Mouse (Mus musculus): ENCODE measurements around the gene Vezt. TPM values are rescaled to one million over a fixed set of nuclear protein-coding genes. Genes with fewer than 3 reads are reported as not detected.

The Vezt gene
- polyA plus RNA-seq, 1 experiment from 2014 or later: 23.4 TPM

DNA sequence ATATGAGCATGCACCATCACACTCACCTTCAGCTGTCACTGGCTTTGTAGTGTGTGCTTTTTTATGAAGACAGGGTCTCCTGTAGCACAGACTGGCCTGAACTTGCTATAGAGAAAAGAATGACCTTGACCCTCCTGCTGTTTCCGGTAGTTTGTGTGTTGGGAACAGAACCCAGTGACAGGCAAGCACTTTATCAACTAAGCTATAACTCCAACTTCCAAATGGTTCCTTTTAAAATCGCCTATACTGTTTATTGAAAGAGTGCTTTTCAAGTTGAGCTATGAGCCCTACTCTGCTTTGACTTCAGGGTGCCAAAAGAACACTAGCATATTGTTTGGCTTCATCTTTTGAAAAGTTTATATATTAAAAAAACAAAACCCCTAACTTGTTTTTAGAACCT is 24.6 kb downstream of the Vezt start:
- ATAC-seq (no peak), DNase-seq (ENCODE audit: low read depth, low spot score) (no peak)
- TF ChIP-seq CTCF (IDR thresholded peaks at IDR 0.05): no peak
- in situ Hi-C loops (cut with MboI; ENCODE audit: low pct_unique_long_range_greater_than_20kb): no loop called here
- ChIA-PET CTCF (interaction anchor here (1.2 to 4.0 kb wide), 2 partner anchors 8 to 25 kb away, joined by 5 to 23 read pairs; partner anchors contain the start of genes Fgd6 and Vezt), POLR2A (no interaction called here)
- no peaks in the 10 kb centered on the region for H3K27me3 ChIP-seq

DNA sequence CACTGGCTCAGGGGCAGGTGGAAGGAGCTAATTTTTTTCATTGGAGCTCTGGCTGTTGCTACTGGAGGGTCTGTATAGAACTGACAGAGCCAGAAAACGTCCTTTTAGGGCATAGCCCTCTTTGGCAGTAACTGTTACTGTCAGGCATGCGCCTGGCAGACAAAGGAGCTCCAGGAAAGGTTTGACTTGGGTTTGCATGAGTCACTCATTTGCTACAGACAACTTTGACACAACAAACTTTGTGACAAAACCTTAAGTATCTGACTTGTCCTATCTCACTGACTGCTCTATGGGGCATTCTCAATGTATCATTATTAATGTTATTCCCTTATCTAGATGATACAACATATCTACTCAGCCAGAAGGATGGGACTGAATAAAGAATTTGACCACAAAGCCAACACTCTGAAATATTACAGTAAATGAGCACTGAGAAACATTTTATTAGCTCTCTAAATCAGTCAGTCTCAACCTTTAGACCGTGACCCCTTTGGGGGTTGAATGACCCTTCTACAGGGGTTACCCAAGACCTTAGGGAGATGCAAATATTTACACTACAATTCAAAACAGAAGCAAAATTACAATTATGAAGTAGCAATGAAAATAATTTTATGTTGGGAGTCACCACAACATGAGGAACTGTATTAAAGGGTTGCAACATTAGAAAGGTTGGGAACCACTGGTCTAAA is 25.5 kb downstream of the Vezt start:
- ChIA-PET POLR2A (no interaction called here), CTCF (interaction anchor here (1.1 to 1.2 kb wide), 2 partner anchors 17 to 26 kb away, joined by 3 to 5 read pairs; partner anchors contain the start of genes Fgd6 and Vezt)
- ATAC-seq (no peak), DNase-seq (ENCODE audit: low read depth, low spot score) (no peak)
- TF ChIP-seq CTCF (IDR thresholded peaks at IDR 0.05): no peak
- H3K27me3 ChIP-seq: no peaks in the 10 kb centered on the region
- in situ Hi-C loops (cut with MboI; ENCODE audit: low pct_unique_long_range_greater_than_20kb): loop anchor here (10.0 kb wide), 1 partner anchor 105 kb away; no protein-coding TSS in a partner anchor

DNA sequence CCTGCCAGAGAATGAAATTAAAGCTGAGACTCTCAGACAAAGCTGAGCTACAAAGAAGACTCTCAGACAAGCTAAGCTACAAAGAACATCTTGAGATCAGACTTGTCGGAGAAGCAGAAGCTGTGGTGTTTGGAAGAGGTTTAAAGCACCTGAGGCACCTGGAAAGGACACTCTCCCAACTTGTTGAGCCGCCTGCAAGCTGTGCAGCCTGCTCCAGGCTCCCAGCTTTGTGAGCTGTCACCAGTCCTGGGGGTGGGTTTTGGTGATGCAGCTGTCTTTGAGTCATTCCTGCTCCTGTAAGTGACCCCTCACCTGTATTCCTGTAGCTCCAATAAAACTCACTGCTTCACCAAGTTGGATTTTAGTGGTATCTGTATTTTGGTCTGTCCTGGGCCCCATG is 27.3 kb downstream of the Vezt start:
- no peak for TF ChIP-seq CTCF (IDR thresholded peaks at IDR 0.05)
- no peak for ATAC-seq
- in situ Hi-C loops (cut with MboI; ENCODE audit: low pct_unique_long_range_greater_than_20kb): loop anchor here (10.0 kb wide), 1 partner anchor 106 kb away; no protein-coding TSS in a partner anchor
- no peaks in the 10 kb centered on the region for H3K27me3 ChIP-seq
- ChIA-PET CTCF (interaction anchor here (1.2 kb wide), 1 partner anchor 14 kb away, joined by 5 read pairs; no protein-coding TSS in a partner anchor), POLR2A (no interaction called here)
- DNase-seq (ENCODE audit: low read depth, low spot score): no peak

DNA sequence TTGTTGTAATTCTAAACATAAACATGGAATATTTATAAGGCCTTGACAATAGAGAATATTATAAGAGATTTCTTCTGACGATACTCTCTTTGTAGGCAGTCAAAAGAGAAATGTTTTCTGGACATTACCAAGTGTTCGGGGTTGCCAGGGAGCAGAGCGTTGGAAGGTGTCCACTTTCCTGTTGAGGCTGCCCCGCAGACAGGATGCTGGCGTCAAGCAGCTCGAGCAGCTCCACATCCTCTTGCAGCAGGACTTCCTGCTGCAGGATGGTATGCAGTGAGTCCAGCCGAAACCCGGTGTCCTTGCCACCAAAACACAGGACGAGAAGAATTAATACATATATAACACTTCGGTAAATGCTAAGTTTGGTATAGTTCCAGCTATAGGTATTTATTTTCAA is 35.4 kb downstream of the Vezt start:
- ChIA-PET CTCF (no interaction called here), POLR2A (no interaction called here)
- no peak for TF ChIP-seq CTCF (IDR thresholded peaks at IDR 0.05)
- no peaks in the 10 kb centered on the region for H3K27me3 ChIP-seq
- in situ Hi-C loops (cut with MboI; ENCODE audit: low pct_unique_long_range_greater_than_20kb): loop anchor here (10.0 kb wide), 1 partner anchor 115 kb away; no protein-coding TSS in a partner anchor
- no peak for DNase-seq (ENCODE audit: low read depth, low spot score)
- ATAC-seq: no peak

DNA sequence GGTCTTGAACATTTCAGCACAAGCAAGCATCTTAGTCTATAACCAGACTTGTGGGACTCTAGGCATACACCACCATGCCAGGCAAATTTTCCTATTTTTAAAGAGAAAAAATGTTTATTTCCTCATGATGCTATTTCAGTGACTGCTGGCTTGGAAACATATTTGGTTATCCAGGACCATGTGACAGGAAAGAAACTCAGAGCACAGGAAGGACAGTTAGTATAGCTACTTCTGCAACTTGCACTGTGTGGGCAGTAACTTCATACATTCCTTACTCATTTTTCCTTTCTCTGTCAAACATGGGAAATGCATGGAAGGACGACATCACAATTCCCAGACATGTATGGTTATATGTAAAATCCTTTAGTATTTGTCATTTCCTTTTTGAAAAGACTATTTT is 36.3 kb downstream of the Vezt start:
- DNase-seq (ENCODE audit: low read depth, low spot score) (no peak), ATAC-seq (no peak)
- TF ChIP-seq CTCF (IDR thresholded peaks at IDR 0.05): no peak
- POLR2A ChIA-PET: interaction anchor here (1.0 kb wide), 1 partner anchor 10 kb away, joined by 3 read pairs; no protein-coding TSS in a partner anchor
- no peaks in the 10 kb centered on the region for H3K27me3 ChIP-seq
- in situ Hi-C loops (cut with MboI; ENCODE audit: low pct_unique_long_range_greater_than_20kb): no loop called here
- CTCF ChIA-PET: interaction anchor here (1.6 kb wide), 1 partner anchor 116 kb away, joined by 4 read pairs; no protein-coding TSS in a partner anchor

DNA sequence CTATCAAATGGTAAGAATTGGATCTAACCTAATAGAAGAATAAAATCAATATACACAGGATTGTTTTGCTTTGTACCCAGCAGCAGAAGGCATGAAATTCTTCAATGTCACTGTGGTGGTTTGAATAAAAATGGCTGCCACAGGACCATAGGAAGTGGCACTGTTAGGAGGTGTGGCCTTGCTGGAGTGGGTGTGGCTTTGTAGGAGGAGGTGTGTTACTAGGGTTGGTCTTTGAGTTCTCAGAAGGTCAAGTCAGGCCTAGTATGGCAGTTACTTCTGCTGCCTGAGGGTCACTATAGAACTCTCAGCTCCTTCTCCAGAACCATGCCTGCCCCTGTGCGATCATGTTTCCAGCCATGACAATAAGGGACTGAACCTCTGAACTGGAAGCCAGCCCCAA is 40.5 kb downstream of the Vezt start:
- in situ Hi-C loops (cut with MboI; ENCODE audit: low pct_unique_long_range_greater_than_20kb): no loop called here
- ChIA-PET POLR2A (interaction anchor here (0.5 to 0.6 kb wide), 2 partner anchors 11 to 60 kb away, joined by 3 read pairs; no protein-coding TSS in a partner anchor), CTCF (interaction anchor here (1.3 kb wide), 1 partner anchor 11 kb away, joined by 3 read pairs; no protein-coding TSS in a partner anchor)
- DNase-seq (ENCODE audit: low read depth, low spot score): no peak
- no peak for TF ChIP-seq CTCF (IDR thresholded peaks at IDR 0.05)
- no peaks in the 10 kb centered on the region for H3K27me3 ChIP-seq
- ATAC-seq: no peak

DNA sequence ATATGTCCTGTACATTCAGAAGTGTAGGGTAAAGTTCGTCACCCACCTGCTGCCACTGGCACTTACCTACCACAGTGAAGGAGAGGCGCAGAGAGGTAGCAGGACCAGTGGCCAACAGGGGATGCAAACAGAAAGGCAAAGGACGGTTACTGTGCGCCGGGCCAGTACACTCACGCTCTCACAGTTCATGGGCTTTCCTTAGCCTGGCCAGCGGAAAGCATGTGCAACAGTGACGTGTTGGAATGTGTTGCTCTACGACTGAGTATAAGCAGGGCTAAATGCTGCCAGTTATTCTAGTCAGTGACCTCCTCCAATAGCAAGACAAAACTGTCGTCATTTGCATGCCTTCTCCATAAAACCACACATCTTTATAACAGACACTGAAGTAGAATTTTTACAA is 41.5 kb downstream of the Vezt start:
- DNase-seq (ENCODE audit: low read depth, low spot score) (no peak), ATAC-seq (no peak)
- CTCF ChIA-PET: no interaction called here
- TF ChIP-seq CTCF (IDR thresholded peaks at IDR 0.05): no peak
- POLR2A ChIA-PET: no interaction called here
- in situ Hi-C loops (cut with MboI; ENCODE audit: low pct_unique_long_range_greater_than_20kb): no loop called here
- H3K27me3 ChIP-seq: no peaks in the 10 kb centered on the region

DNA sequence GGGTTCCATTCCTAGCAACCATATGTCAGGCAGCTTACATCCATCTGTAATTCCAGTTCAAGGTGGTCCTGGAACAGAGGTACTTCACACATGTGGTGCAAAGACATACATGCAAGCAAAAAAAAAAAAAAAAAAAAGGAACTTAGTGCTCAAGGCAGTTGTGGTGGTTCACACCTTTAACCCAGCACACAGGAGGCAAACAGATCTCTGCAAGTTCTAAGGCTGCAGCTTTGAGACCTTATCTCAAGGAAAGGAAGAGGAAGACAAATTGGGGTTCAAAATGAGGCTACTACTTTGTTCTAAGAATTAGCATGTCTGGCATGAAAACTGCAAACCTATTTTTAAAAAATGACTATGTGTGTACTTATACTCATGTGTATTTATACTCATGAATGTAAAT is 50.3 kb downstream of the Vezt start:
- ChIA-PET CTCF (interaction anchor here (1.8 kb wide), 1 partner anchor 11 kb away, joined by 3 read pairs; no protein-coding TSS in a partner anchor), POLR2A (no interaction called here)
- H3K27me3 ChIP-seq: no peaks in the 10 kb centered on the region
- no peak for DNase-seq (ENCODE audit: low read depth, low spot score)
- in situ Hi-C loops (cut with MboI; ENCODE audit: low pct_unique_long_range_greater_than_20kb): no loop called here
- no peak for TF ChIP-seq CTCF (IDR thresholded peaks at IDR 0.05)
- ATAC-seq: no peak

DNA sequence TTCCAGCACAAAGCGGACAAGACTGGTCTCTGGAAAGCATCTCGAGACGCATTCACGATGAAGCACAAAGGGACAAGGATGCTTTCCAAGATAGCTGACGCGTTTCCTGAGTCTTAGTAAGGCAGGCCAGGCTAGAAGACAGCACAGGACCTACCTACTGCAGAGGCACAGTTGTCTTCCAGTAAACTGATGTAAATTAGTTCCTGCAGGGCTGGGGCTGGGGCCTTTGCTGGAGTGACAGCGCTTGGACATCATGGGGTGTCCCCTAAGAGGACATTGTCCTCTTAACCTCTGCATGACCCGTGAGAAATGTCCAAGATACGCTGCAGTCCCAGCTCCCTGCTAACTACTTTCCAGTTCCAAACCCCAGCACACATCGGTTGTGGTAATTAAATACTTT is 66.3 kb downstream of the Vezt start:
- in situ Hi-C loops (cut with MboI; ENCODE audit: low pct_unique_long_range_greater_than_20kb): no loop called here
- no peak for TF ChIP-seq CTCF (IDR thresholded peaks at IDR 0.05)
- ChIA-PET CTCF (no interaction called here), POLR2A (no interaction called here)
- DNase-seq (ENCODE audit: low read depth, low spot score): no peak
- no peak for ATAC-seq
- H3K27me3 ChIP-seq: no peaks in the 10 kb centered on the region

DNA sequence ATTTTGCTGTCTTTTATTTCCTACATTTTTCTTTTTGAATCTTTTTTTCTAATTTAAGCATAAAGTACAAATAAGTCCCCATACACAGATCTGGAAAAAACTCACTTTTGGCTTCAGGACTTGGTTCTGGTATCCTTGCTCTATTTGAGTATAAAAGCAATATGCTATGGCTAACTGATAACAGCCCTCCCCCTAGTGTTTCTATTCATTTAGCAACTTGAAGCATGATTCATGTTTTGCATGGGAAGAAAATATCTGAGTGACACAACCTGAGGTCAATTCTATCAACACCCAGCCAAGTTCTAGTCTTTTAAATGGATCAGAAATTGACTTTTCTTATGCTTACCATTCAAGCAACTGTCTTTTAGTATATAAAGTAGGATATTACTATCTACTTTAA is 68.1 kb downstream of the Vezt start:
- ChIA-PET CTCF (interaction anchor here (0.6 kb wide), 1 partner anchor 138 kb away, joined by 3 read pairs; no protein-coding TSS in a partner anchor), POLR2A (no interaction called here)
- no peaks in the 10 kb centered on the region for H3K27me3 ChIP-seq
- DNase-seq (ENCODE audit: low read depth, low spot score): no peak
- ATAC-seq: no peak
- in situ Hi-C loops (cut with MboI; ENCODE audit: low pct_unique_long_range_greater_than_20kb): no loop called here
- no peak for TF ChIP-seq CTCF (IDR thresholded peaks at IDR 0.05)

DNA sequence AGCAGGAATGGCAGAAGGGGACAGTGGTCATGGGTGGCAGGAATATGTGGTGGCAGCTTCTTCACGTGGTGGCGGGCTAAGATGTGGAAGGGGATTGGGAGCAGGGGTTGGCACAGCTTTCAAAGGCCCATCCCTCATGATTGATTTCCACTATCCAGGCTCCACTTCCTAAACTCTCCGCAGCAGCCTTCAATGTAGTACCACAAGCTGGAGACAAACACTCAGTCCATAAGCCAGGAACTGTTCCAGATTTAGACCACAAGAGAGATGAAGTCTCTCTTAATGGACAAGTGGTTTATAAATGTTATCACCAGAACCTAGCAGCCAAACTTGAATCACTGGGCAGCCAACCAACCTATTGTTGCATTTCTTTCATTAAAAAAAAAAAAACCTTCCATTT is 81.6 kb downstream of the Vezt start:
- ChIA-PET POLR2A (no interaction called here), CTCF (interaction anchor here (1.5 kb wide), 1 partner anchor 8 kb away, joined by 3 read pairs; no protein-coding TSS in a partner anchor)
- TF ChIP-seq CTCF (IDR thresholded peaks at IDR 0.05): no peak
- no peaks in the 10 kb centered on the region for H3K27me3 ChIP-seq
- ATAC-seq (no peak), DNase-seq (ENCODE audit: low read depth, low spot score) (no peak)
- in situ Hi-C loops (cut with MboI; ENCODE audit: low pct_unique_long_range_greater_than_20kb): no loop called here

Measured in Patski (cell line).